Mouse (Mus musculus) embryo, embryonic 11.5 days (tissue): ENCODE measurements at regions not wholly inside any gene's neighbourhood (a gene's known extent, or its start where the extent isn't known, plus 50 kb on each side); places are given as distances from the start of the nearest gene placed in this dataset.

Experiments used
- DNase-seq: peaks from one replicate; pipeline ENCODE4 v3.0.0-alpha.2; 2012; ENCODE audit warnings: low read depth, low spot score

GRCm38 (mm10) chr8:116229654-116230136 lies 275.1 kb upstream of the Dynlrb2 start:
- no peak for DNase-seq

DNA sequence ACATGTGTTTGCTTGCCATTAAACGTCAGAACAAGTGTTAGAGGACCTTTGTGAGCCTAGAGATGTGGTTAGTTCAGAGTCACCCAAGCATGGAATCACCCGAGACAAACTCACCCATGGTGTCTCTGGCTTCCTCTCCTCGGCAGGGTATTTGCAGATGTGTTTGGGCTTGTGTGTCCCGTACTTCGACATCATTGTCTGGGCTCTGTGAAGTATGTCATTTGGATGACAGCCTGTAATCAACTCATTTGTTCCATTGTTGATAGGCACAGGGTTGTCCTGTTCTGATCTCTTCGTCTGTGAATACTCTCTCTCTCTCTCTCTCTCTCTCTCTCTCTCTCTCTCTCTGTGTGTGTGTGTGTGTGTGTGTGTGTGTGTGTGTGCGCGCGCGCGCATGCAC lies 277.8 kb upstream of the Dynlrb2 start:
- no peak for DNase-seq

GRCm38 (mm10) chr8:116223235-116223634 lies 281.5 kb upstream of the Dynlrb2 start:
- no peak for DNase-seq

- no peak for DNase-seq
Observed at GRCm38 (mm10) chr8:116215909-116216308, 288.9 kb upstream of the Dynlrb2 start.

DNA sequence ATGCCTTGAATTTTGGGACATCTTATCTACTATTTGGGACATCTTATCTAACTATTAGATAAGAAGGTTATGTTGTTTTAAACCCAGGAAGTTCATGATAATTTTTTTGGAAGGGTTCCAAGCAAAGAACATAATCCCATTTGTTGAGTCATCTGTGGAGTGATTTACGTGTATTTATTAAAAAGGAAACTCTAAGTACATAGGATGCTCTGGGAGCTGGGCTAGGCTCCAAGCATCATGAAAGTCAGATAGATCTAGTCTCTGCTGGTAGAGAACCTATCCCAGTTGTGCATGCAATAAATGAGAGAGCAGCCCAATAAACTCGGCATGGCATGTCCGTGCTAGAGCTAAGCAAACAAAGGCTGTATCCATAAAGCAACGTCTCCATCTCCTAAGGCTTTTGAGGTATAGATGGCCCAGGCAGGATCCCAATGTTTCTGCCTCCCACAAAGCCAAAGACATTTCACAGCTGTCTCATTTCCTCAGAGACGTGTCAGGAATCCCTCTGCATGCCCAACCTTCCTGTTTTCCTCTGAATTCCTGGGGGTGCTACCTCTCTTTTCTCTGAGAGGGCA lies 289.4 kb upstream of the Dynlrb2 start:
- no peak for DNase-seq

DNA sequence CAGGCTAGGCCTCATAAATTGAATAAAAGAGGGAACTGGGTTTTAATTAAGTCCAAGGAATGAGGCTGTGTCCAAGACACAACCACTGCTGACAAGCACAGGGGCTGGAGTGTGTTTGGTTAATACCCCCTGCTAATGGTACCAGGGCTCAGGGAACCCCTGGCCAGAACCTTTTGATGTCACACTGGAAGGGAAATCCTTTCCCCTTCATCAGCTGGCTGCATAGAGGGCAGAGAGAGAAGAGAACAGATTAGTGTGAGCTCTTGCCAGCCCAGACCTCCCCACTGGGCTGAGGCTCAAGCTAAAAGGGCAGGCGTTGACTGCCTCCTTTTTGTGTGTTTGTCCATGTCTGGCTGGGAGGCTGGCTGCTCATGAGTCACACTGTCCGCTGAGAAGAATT lies 301.1 kb upstream of the Dynlrb2 start:
- no peak for DNase-seq

GRCm38 (mm10) chr8:116200459-116200999 lies 304.2 kb upstream of the Dynlrb2 start:
- peak; percentile 8 for DNase-seq

GRCm38 (mm10) chr8:116196623-116197184 lies 308.1 kb upstream of the Dynlrb2 start:
- no peak for DNase-seq

DNA sequence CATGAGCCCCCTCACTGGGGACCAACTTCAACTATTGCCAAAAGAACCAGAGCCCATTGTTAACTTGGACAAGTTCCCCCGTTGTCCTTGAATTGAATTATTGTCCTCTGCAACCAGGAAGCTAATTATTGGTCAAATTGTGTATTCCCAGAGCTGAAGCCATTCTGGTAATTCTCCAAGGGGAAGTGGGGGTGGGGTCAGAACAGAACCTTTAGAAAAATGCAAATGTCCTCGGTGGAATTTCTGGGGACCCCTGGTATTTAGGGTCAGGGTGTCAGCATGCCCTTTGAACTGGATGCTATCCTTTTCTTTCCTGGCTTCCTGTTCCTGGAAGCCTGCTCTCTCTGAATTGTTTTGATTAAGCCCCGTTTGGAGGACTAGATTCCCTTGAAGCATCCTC lies 312.7 kb upstream of the Dynlrb2 start:
- no peak for DNase-seq

DNA sequence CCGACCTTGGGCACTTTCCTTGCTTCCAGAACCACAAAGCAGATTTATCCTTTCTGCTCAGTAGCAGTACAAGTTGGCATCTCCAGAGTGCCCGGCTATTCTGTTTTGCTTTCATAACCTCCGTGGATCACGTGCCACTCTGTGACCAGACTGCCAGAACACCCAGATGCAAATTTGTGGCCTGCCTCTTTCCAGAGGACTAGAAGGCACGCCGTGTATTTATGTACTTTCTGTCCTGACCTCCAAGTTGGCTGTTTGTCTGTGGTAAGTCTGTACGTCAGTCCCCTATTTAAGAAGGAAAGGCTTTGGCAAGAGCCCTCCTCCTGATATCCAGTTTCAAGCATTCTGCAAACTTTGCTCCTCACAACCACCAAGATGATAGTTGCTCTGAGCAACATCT lies 319.6 kb upstream of the Dynlrb2 start:
- DNase-seq: no peak

DNA sequence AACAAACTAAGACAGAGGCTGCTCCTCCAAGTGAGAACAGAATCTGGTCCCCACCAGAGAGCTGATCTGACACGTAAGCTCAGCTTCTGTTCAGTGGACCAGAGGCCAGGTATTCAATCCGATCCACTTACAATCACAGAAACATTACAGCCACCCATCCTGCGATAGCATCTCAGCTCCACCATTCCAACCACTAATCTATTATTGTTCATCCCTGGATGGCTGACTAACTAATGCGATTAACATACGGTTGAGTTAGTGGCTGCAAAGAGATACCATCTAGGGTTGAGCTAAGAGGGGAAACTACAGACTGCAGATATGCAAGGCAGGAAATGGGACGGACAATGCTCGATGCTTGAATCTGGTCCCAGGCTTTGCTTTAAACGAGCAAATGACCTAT lies 320.5 kb upstream of the Dynlrb2 start:
- DNase-seq: no peak

- DNase-seq: no peak
Observed at GRCm38 (mm10) chr8:116177946-116178345, 326.8 kb upstream of the Dynlrb2 start.

- no peak for DNase-seq
Observed at GRCm38 (mm10) chr8:116174891-116175290, 329.9 kb upstream of the Dynlrb2 start.

GRCm38 (mm10) chr8:116173961-116174360 lies 330.8 kb upstream of the Dynlrb2 start:
- no peak for DNase-seq

- DNase-seq: no peak
Observed at GRCm38 (mm10) chr8:116167874-116168273, 336.9 kb upstream of the Dynlrb2 start.

DNA sequence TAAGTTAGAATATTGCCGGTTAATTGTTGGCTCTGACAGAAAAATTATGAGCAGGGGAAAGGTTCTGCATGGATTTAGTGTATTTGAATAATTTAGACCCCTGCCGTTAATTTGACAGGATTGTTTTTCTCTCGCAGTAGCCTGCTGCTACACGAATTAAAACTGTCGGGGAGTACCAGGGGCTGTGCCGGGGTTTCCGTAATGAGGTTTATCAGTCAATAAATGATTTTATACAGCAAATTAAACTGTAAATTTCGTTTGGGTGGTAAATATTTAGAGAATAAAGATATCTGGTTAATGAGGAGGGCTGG lies 339.8 kb upstream of the Dynlrb2 start:
- DNase-seq: no peak

DNA sequence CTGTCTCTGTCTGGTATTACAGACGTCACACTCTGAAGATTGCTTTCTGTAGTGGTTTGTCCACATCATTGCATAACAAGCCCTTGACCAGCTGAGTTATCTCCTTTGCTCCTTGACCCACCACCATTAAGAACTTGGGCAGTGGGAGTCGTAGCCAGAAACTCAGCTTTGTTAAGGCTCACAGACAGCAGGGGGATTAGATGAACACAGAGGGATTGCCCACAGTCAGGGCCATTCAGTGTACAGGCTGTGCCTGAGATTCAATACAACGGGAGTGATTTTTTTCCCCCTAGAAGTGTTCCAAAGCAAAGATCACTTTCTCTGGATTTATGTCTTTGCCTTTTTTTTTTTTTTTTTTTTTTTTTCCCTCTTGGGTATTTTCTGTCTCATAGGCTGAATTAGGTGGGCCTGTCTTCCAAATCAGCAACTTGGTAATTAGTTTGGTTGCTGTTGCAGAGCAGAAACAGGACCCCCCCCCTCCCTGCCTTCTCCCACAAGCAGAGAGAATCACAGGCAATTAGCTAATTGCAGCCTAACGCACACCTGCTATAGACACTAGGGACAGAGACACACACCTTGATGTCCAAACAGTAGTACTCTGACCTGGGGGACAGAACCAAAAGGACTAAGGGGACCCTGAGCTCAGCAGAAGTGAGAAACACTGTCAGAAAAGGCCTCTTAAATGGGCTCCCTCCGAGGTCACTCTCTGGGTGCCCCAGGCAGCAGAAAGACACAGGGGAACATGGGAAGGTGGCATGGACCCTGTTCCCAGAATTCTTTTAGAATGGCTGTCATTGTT lies 340.4 kb upstream of the Dynlrb2 start:
- no peak for DNase-seq

DNA sequence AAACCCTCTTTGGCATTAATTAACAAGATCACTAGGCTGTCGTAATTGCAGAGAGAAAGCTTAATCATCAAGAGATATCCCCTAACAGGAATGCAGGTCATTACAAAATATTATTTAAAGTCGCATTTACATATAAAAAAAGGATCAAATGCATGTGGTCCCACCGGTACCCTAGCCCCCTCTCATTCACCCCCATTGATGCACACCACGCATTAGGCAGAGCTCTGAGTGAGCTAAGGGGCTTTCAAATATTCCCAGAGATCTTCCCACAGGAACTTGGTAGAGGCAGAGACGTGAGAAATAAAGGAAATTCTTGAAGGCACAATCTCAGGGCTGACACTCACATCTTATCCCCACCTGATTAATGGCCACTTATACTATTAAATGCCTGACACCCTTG lies 343.8 kb upstream of the Dynlrb2 start:
- no peak for DNase-seq

DNA sequence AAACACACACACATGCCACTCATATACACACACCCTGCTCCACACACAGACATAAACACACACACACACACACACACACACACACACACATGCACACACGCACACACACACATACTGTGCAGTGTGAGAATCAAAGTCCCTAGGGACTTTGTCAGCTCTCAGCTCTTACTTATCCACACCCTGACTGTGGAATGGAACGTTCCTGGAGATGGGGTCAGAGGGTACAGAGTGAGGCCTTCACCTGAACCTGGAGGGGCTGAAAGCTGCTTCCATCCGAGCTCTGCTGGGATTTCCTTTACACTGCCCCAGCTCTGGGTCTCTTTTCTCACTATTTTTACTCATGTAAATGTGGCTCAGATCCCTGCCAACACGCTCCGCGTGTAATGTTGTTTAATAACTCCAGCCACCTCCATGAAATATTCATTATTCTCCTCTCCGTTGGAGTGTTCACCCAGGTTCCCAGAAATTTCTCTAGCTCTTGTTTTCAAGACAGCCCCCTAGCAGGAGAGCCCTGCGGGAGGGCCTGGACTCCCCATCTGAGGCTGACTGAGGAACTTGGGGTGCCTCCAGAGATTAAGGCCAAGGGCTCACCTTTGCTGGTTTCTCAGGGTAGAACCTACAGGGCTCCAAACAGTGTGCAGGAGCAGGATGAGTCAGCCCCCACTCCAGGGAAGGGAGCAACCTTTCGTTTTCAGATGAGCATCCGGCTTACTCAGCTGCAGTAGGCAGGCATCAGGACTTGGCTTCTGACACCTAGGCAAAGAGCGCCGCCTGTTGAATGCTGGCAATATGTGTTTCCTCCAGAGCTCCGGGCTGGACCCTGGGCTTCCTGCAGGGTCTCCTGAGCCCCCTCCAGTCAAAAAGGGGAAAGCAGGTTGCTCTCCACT lies 360.8 kb upstream of the Dynlrb2 start:
- DNase-seq: peak; percentile 26

GRCm38 (mm10) chr8:116141363-116141762 lies 363.4 kb upstream of the Dynlrb2 start:
- no peak for DNase-seq

- no peak for DNase-seq
Observed at GRCm38 (mm10) chr8:116139934-116140333, 364.8 kb upstream of the Dynlrb2 start.

- DNase-seq: no peak
Observed at GRCm38 (mm10) chr8:116137765-116138164, 367.0 kb upstream of the Dynlrb2 start.
